Mouse (Mus musculus) right cerebral cortex, postnatal 36 days (tissue): Measurements from ENCODE around the gene Patl1.
"Not testable (repeated sequence)": the region's sequence is repeated elsewhere in the genome, so short reads cannot be mapped to it uniquely, and the experiment has no call there.

Source experiments
- DNase-seq, 2 experiments: peaks; one replicate each; pipeline ENCODE4 v3.0.0; 2022; ENCODE audit warnings: low spot score in 2 of 2, mixed read lengths in 1 of 2

Gene Patl1

GRCm38 (mm10) chr19:11966201-11966636 lies 54.0 kb downstream of the Patl1 start:
- peak; percentile 38 to 39 for DNase-seq

- no peak for DNase-seq
These were observed 57.2 kb downstream of the Patl1 start for GRCm38 (mm10) chr19:11969155-11970050.

- DNase-seq: no peak
These were observed 61.5 kb downstream of the Patl1 start for GRCm38 (mm10) chr19:11973511-11974222.

GRCm38 (mm10) chr19:11974223-11974540 lies 62.0 kb downstream of the Patl1 start:
- no peak for DNase-seq

GRCm38 (mm10) chr19:11975683-11976082 lies 63.5 kb downstream of the Patl1 start:
- DNase-seq: no peak

GRCm38 (mm10) chr19:11977363-11977762 lies 65.2 kb downstream of the Patl1 start:
- no peak for DNase-seq

- no peak for DNase-seq
These were observed 68.3 kb downstream of the Patl1 start for GRCm38 (mm10) chr19:11980471-11980870.

GRCm38 (mm10) chr19:11984614-11985013 lies 72.4 kb downstream of the Patl1 start:
- DNase-seq: not testable (repeated sequence)

GRCm38 (mm10) chr19:11987841-11988240 lies 75.6 kb downstream of the Patl1 start:
- no peak for DNase-seq

- no peak for DNase-seq
These were observed 77.1 kb downstream of the Patl1 start for GRCm38 (mm10) chr19:11989334-11989733.

- no peak for DNase-seq
These were observed 79.8 kb downstream of the Patl1 start for GRCm38 (mm10) chr19:11992034-11992433.

- DNase-seq: no peak
These were observed 80.3 kb downstream of the Patl1 start for GRCm38 (mm10) chr19:11992441-11993029.
